Mouse (Mus musculus) megakaryocyte-erythroid progenitor cell, adult 5-6 weeks (primary cell): Measurements from ENCODE around the gene Uri1. TPM values are rescaled to one million over a fixed set of nuclear protein-coding genes. Genes with fewer than 3 reads are reported as not detected.

Experiments
- ATAC-seq: replicated peaks from 2 replicates; pipeline ENCODE4 v1.8.0; 2016; ENCODE audit warnings: mild to moderate bottlenecking, inconsistent platforms; ENCODE audit not compliant: severe bottlenecking, poor library complexity, low FRiP score, low TSS enrichment
- total RNA-seq, 2 experiments: library from RNA; stranded (forward) in 1 of 2; stranded (reverse) in 1 of 2; fragments of 200-1000, 215-1000 nt in 1 of 2; fragments of >200 nt in 1 of 2; fragmentation: Nextera tagmentation in 1 of 2; gene quantifications; 2 replicates each; pipeline ENCODE4 v1.2.3; 2014 to 2017

Uri1 gene
- total RNA-seq, 2 experiments from 2014 or later = 72.2 to 75.1 TPM

- no peak for ATAC-seq
These were observed 89.5 kb downstream of the Uri1 start for GRCm38 (mm10) chr7:37933754-37934308.

DNA sequence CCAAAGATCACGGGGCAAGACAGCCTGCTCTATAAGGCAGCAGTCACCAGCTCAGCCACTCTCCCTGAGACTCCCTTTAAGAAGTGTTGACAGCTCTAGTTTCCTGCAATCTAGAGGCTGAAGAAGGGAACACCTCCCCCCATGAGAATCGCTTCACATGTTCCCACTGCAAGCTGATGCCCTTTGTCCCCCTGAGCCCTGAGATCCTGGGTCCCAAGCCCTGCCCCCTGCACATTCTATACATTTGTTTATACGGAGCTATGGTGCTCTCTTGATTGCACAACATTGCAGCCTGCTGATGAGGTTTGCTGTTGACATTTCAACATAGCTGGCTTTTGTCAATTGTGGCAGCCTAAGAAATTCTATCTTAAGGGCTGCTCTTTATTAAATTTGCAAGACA, 91.7 kb downstream of the Uri1 start:
- ATAC-seq = no peak

- no peak for ATAC-seq
These were observed 93.6 kb downstream of the Uri1 start for GRCm38 (mm10) chr7:37929738-37930137.

DNA sequence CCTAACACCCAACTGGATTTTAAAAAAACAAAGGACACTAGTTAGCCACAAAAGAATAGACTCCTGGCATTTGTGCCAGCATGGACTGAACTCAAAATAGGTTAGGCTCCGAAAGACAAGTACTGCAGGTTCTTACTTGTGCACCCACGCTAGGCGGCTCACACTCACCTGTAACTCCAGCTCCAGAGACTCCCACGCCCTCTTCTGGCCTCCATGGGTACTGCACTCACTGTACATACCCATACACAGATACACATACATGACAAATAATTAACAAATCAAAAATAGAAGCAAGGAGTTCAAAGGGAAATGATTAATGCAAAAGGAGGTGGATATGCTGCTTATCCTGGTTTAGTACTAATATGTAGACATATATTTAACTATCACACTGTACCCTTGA, 100.4 kb downstream of the Uri1 start:
- ATAC-seq = no peak

- no peak for ATAC-seq
These were observed 101.5 kb downstream of the Uri1 start for GRCm38 (mm10) chr7:37921681-37922430.

DNA sequence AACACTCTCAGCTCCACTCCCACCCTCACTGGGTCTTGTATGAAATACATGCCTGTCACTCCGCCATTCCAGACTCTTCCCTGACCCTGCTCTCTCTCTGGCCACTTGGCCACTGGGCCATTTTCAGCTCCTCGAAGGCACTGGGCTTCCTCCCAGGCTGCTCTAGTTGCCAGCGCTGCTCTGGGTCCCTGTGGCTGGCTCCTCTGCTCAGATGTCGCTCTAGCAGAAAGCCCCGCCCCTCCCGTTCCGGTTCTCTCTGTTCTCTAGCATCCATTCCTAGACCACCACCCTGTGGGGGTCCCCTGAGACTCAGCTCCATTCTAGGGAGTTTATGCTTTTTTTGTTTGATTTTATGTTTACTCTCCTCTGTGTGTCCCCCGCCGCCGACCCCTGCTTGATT, 104.4 kb downstream of the Uri1 start:
- ATAC-seq = no peak

DNA sequence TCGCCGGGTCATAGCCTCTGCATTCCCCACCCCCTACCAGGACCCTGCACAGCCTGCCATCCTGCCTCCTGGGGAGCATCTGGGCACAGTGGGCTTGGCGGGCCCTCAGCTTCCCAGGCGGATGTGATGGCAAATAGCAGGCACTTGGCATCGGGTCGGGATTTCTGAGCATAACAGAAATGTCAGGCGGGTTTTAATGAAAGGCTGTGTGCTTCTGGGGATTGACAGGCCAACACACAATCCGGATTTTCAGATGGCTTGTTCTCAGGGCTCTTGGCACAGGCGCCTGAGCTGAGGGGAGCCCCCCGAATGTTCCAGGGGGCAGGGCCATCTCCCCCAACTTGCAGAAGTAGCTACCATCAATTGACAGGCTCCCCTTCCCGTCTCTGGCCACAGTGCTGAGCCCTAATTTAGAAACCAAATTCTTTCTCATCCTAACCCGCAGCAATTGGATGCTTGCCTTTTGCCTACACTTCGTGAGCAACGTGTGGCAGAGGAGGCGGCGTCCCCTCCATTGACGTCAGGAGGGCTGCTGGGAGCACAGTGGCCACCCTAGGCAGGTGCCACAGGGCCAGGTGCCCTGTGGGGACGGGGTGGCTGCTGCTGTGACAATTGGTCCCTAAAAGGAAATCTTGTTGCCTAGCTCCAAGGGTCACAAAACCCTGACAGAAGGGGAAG, 106.5 kb downstream of the Uri1 start:
- ATAC-seq = no peak

- ATAC-seq = no peak
These were observed 111.6 kb downstream of the Uri1 start for GRCm38 (mm10) chr7:37911802-37912122.

- ATAC-seq = no peak
These were observed 112.1 kb downstream of the Uri1 start for GRCm38 (mm10) chr7:37911114-37911801.

DNA sequence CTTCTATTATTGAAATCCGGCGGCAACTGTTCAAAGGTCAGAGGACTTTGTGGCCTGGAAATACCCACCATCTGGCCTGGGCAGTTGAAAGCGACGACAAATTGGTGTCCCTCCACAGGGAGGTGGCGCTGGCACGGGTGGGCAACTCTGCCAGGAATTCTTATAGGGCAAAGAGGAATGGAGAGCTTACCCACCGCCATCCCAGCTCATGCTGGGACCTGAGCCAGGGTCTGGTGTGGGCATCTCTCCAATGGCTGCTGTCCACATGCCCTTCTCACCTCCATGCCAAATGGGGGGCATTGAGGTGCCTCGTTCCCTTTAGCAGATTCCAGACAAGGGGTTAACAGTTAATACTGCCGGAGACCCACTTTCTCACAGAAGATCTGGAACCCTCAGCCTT, 113.2 kb downstream of the Uri1 start:
- ATAC-seq = no peak

Other genes starting within 250 kb of the Uri1 start
- not detected in 2 replicates for gene Zfp536, start 249.9 kb downstream of the Uri1 start, total RNA-seq (2014; fragmentation: Nextera tagmentation)
- gene Zfp536, start 249.9 kb downstream of the Uri1 start, total RNA-seq (2017) = not detected in 2 replicates
- 111 and 130 TPM in 2 replicates for gene Ccne1, start 84.0 kb upstream of the Uri1 start, total RNA-seq (2014; fragmentation: Nextera tagmentation)
- gene Ccne1, start 84.0 kb upstream of the Uri1 start, total RNA-seq (2017) = 99.0 and 164 TPM in 2 replicates
- gene 1600014C10Rik, start 159.7 kb upstream of the Uri1 start, total RNA-seq (2014; fragmentation: Nextera tagmentation) = 8.6 and 9.2 TPM in 2 replicates
- 4.9 and 9.2 TPM in 2 replicates for gene 1600014C10Rik, start 159.7 kb upstream of the Uri1 start, total RNA-seq (2017)
- 1.0 TPM in 1 of 2 replicates, not detected in the other for gene Plekhf1, start 204.5 kb upstream of the Uri1 start, total RNA-seq (2014; fragmentation: Nextera tagmentation)
- 0.38 and 0.42 TPM in 2 replicates for gene Plekhf1, start 204.5 kb upstream of the Uri1 start, total RNA-seq (2017)
- gene Pop4, start 247.9 kb upstream of the Uri1 start, total RNA-seq (2014; fragmentation: Nextera tagmentation) = 25.7 and 42.9 TPM in 2 replicates
- gene Pop4, start 247.9 kb upstream of the Uri1 start, total RNA-seq (2017) = 50.6 and 65.2 TPM in 2 replicates